Mouse (Mus musculus): ENCODE data around the gene Vmn1r167. TPM values are rescaled to one million over a fixed set of nuclear protein-coding genes. Genes with fewer than 3 reads are reported as not detected.
"Not testable (repeated sequence)": the region's sequence is repeated elsewhere in the genome, so short reads cannot be mapped to it uniquely, and the experiment has no call there.

Gene Vmn1r167
- not detected in 2 replicates for polyA plus RNA-seq (2016; fragmentation: Nextera tagmentation; extraction: Ambion mirVana)

GRCm38 (mm10) chr7:23507106-23507505 is at the start of gene Vmn1r167:
Gene Vmn1r167 (minus strand): TSS chr7:23507206.
- H3K9ac ChIP-seq; H3K4me2 ChIP-seq (replicated peaks); H3K4me3 ChIP-seq; ATAC-seq (ENCODE audit: low FRiP score, low read depth); H3K4me1 ChIP-seq; H3K27ac ChIP-seq; H3K27me3 ChIP-seq (replicated peaks); H3K36me3 ChIP-seq: not testable (repeated sequence)
- peaks cover 26% of the 10 kb centered on the region for H3K9me3 ChIP-seq
- WGBS: 93% methylated on average over 2 of the region's 2 CpGs

DNA sequence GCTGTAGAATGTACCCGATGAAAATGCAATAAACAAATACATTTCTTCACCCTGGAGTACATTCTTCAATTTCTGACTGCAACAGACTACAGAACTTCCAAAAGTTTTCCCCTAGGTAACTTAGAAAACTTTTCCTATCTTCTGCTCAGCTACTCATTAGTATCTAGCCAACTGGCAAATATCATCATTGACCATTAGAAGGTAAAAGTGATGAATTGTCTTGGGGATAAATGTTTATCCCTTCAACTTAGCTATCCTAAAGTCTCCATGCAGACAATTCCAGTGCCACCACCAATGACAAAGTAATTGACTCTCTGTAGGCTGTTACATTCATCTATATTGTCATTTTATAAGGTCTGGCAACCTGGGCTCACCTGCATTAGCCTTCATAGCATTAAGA is 32.4 kb upstream of the Vmn1r167 start, which contains the start of gene Vmn1r168:
Vmn1r168 (plus strand) TSS at position 301 of the 400 bp plus-strand sequence.
- H3K4me3 ChIP-seq; H3K9me3 ChIP-seq; H3K4me1 ChIP-seq; H3K9ac ChIP-seq; H3K27ac ChIP-seq; H3K4me2 ChIP-seq (replicated peaks); H3K36me3 ChIP-seq; ATAC-seq (ENCODE audit: low FRiP score, low read depth); H3K27me3 ChIP-seq (replicated peaks): not testable (repeated sequence)
- WGBS: no CpG with 5 or more reads among the region's 1 CpGs

- WGBS: 73% methylated on average over 2 of the region's 2 CpGs
- H3K36me3 ChIP-seq; H3K4me3 ChIP-seq; H3K27me3 ChIP-seq (replicated peaks); H3K27ac ChIP-seq; H3K4me1 ChIP-seq; H3K9ac ChIP-seq; H3K4me2 ChIP-seq (replicated peaks); ATAC-seq (ENCODE audit: low FRiP score, low read depth): not testable (repeated sequence)
- peaks cover 18% of the 10 kb centered on the region for H3K9me3 ChIP-seq
These were observed 34.1 kb downstream of the Vmn1r167 start for GRCm38 (mm10) chr7:23472886-23473285.

DNA sequence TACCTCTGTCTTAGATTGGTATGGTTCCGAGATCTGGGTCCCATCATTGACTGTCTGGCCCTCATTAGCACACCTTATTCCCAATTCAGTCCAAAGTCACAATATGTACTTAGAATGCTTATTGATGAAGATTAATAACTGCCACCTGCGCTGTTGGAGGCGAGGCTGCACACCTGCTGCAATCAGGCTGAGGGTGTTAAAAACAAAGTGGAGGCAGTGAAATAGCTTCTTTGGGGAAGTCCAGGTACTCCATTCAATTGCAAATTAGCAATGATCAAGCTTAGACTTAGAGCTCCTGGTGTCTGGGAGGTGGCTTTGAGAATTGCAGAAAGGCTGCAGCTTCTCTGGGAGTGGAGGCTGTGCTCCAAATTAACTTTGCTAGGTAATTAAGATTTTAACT is 36.2 kb downstream of the Vmn1r167 start:
- not testable (repeated sequence) for H3K9ac ChIP-seq; H3K4me2 ChIP-seq (replicated peaks); H3K4me1 ChIP-seq; H3K4me3 ChIP-seq; ATAC-seq (ENCODE audit: low FRiP score, low read depth); H3K27me3 ChIP-seq (replicated peaks); H3K27ac ChIP-seq; H3K36me3 ChIP-seq
- 71% methylated on average over 3 of the region's 3 CpGs for WGBS
- peaks cover 13% of the 10 kb centered on the region for H3K9me3 ChIP-seq

GRCm38 (mm10) chr7:23470201-23470600 is 36.8 kb downstream of the Vmn1r167 start:
- H3K27me3 ChIP-seq (replicated peaks); H3K4me2 ChIP-seq (replicated peaks); H3K27ac ChIP-seq; ATAC-seq (ENCODE audit: low FRiP score, low read depth); H3K4me1 ChIP-seq; H3K4me3 ChIP-seq; H3K9ac ChIP-seq; H3K36me3 ChIP-seq: not testable (repeated sequence)
- 81% methylated on average over 3 of the region's 3 CpGs for WGBS
- H3K9me3 ChIP-seq: peaks cover 13% of the 10 kb centered on the region

Other genes starting within 250 kb of the Vmn1r167 start
- not detected in 2 replicates for gene Gm6902, start 228.3 kb downstream of the Vmn1r167 start, polyA plus RNA-seq (2016; fragmentation: Nextera tagmentation; extraction: Ambion mirVana)
- gene Nlrp4e, start 206.0 kb downstream of the Vmn1r167 start, polyA plus RNA-seq (2016; fragmentation: Nextera tagmentation; extraction: Ambion mirVana): not detected in 2 replicates
- not detected in 2 replicates for gene Nlrp5, start 121.3 kb downstream of the Vmn1r167 start, polyA plus RNA-seq (2016; fragmentation: Nextera tagmentation; extraction: Ambion mirVana)
- gene Vmn1r168, start 32.5 kb upstream of the Vmn1r167 start, polyA plus RNA-seq (2016; fragmentation: Nextera tagmentation; extraction: Ambion mirVana): not detected in 2 replicates
- gene Vmn1r169, start 68.3 kb upstream of the Vmn1r167 start, polyA plus RNA-seq (2016; fragmentation: Nextera tagmentation; extraction: Ambion mirVana): not detected in 2 replicates
- gene Vmn1r170, start 99.0 kb upstream of the Vmn1r167 start, polyA plus RNA-seq (2016; fragmentation: Nextera tagmentation; extraction: Ambion mirVana): not detected in 2 replicates
- not detected in 2 replicates for gene Vmn1r171, start 123.5 kb upstream of the Vmn1r167 start, polyA plus RNA-seq (2016; fragmentation: Nextera tagmentation; extraction: Ambion mirVana)
- not detected in 2 replicates for gene Vmn1r172, start 151.1 kb upstream of the Vmn1r167 start, polyA plus RNA-seq (2016; fragmentation: Nextera tagmentation; extraction: Ambion mirVana)
- not detected in 2 replicates for gene Vmn1r173, start 193.5 kb upstream of the Vmn1r167 start, polyA plus RNA-seq (2016; fragmentation: Nextera tagmentation; extraction: Ambion mirVana)
- gene Vmn1r174, start 245.1 kb upstream of the Vmn1r167 start, polyA plus RNA-seq (2016; fragmentation: Nextera tagmentation; extraction: Ambion mirVana): not detected in 2 replicates

All from neural tube, embryonic 12.5 days (tissue).